Mouse (Mus musculus): ENCODE data around the gene Pgam2.

DNA sequence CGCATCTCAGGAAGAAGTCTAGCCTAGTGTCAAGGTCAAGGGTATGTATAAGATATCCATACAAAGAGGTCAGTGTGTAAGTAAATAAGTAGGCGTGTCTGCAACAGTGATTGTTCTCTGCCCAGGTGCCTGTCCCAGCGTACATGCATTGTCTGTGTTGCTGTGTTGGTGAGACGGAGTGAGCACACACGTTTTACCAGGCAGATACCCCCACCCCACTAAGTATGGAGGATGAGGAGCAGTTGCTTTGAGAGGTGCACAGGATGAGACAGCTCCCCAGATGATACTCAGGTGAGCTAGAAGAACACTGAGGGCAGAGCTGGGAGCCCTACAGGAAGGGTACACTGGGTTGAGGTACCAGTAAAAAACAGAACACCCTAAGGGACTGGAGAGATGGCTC lies 641 bp upstream of the Pgam2 start:
- no peak for TF ChIP-seq EP300 (optimal IDR thresholded peaks at IDR 0.05)
- TF ChIP-seq CTCF (IDR thresholded peaks at IDR 0.05; ENCODE audit: low read depth) = no peak
